Mouse (Mus musculus): ENCODE data around the gene Bcl9l.

Gene Bcl9l

GRCm38 (mm10) chr9:44483510-44484044, 952 bp downstream of the Bcl9l start:
- DNase-seq = peak; percentile 62

- DNase-seq = peak; percentile 18
Measured at GRCm38 (mm10) chr9:44484311-44485104, 1.9 kb downstream of the Bcl9l start.

- peak; percentile 20 for DNase-seq
Measured at GRCm38 (mm10) chr9:44485105-44485515, 2.5 kb downstream of the Bcl9l start.

GRCm38 (mm10) chr9:44485516-44486161, 3.0 kb downstream of the Bcl9l start:
- DNase-seq = peak; percentile 27

- no peak for DNase-seq
Measured at GRCm38 (mm10) chr9:44486335-44486734, 3.7 kb downstream of the Bcl9l start.

GRCm38 (mm10) chr9:44486741-44487421, 4.3 kb downstream of the Bcl9l start:
- peak; percentile 32 for DNase-seq

- DNase-seq = peak; percentile 40
Measured at GRCm38 (mm10) chr9:44487441-44487840, 4.8 kb downstream of the Bcl9l start.

GRCm38 (mm10) chr9:44488416-44488815, 5.8 kb downstream of the Bcl9l start:
- peak; percentile 13 for DNase-seq

GRCm38 (mm10) chr9:44488855-44489381, 6.3 kb downstream of the Bcl9l start:
- peak; percentile 53 for DNase-seq

GRCm38 (mm10) chr9:44489651-44490085, 7.0 kb downstream of the Bcl9l start:
- peak; percentile 57 for DNase-seq

GRCm38 (mm10) chr9:44490086-44490967, 7.7 kb downstream of the Bcl9l start:
- DNase-seq = peak; percentile 40

GRCm38 (mm10) chr9:44491351-44491750, 8.7 kb downstream of the Bcl9l start:
- peak; percentile 11 for DNase-seq

- peak; percentile 57 for DNase-seq
Measured at GRCm38 (mm10) chr9:44492631-44493461, 10.2 kb downstream of the Bcl9l start.

- peak; percentile 50 for DNase-seq
Measured at GRCm38 (mm10) chr9:44494261-44494862, 11.7 kb downstream of the Bcl9l start.

GRCm38 (mm10) chr9:44494863-44495809, 12.5 kb downstream of the Bcl9l start:
- no peak for DNase-seq

- no peak for DNase-seq
Measured at GRCm38 (mm10) chr9:44495810-44496344, 13.3 kb downstream of the Bcl9l start.

- no peak for DNase-seq
Measured at GRCm38 (mm10) chr9:44496803-44497461, 14.3 kb downstream of the Bcl9l start.

- no peak for DNase-seq
Measured at GRCm38 (mm10) chr9:44497624-44498377, 15.2 kb downstream of the Bcl9l start.

Measured in cerebellum, adult 8-10 months (tissue).